Mouse (Mus musculus) neural tube, embryonic 14.5 days (tissue): ENCODE data around the gene Wfikkn1. TPM values are rescaled to one million over a fixed set of nuclear protein-coding genes. Genes with fewer than 3 reads are reported as not detected.
A peak's percentile ranks its signal among the peaks of the same experiment; 100 is the strongest.

Source experiments
- ATAC-seq: fragments of 200-750 bp; cut with Nextera tagmentation; 2 replicates; pipeline ENCODE4 v1.8.0; 2017; ENCODE audit warnings: low read depth, mild to moderate bottlenecking, moderate TSS enrichment, moderate library complexity
- H3K27ac ChIP-seq: fragments of 300-500 bp; sonication (generic); 2 replicates; pipeline ENCODE4 v1.5.1; 2014; ENCODE audit warnings: low read depth, mild to moderate bottlenecking, control low read depth, low read length, moderate library complexity, mixed read lengths
- H3K27me3 ChIP-seq: fragments of 300-500 bp; sonication (generic); 2 replicates; pipeline ENCODE4 v1.6.1; 2014; ENCODE audit warnings: low read length; ENCODE audit not compliant: control insufficient read depth, insufficient read depth
- H3K36me3 ChIP-seq: fragments of 300-500 bp; sonication (generic); 2 replicates; pipeline ENCODE4 v1.6.1; 2014; ENCODE audit warnings: low read length, mixed read lengths; ENCODE audit not compliant: control insufficient read depth, insufficient read depth
- H3K4me1 ChIP-seq: fragments of 300-500 bp; sonication (generic); 2 replicates; pipeline ENCODE4 v1.6.1; 2014; ENCODE audit warnings: low read length; ENCODE audit not compliant: control insufficient read depth, insufficient read depth
- H3K4me2 ChIP-seq: fragments of 300-500 bp; sonication (generic); 2 replicates; pipeline ENCODE4 v1.6.1; 2014; ENCODE audit warnings: mild to moderate bottlenecking, low read depth, low read length, control low read depth
- H3K4me3 ChIP-seq: fragments of 300-500 bp; sonication (generic); 2 replicates; pipeline ENCODE4 v1.5.1; 2014; ENCODE audit warnings: low read depth, low read length, control low read depth, mixed read lengths
- H3K9ac ChIP-seq: fragments of 300-500 bp; sonication (generic); replicated peaks from 2 replicates; pipeline ENCODE4 v1.6.1; 2014; ENCODE audit warnings: low read depth, mild to moderate bottlenecking, control low read depth, low read length, mixed read lengths
- H3K9me3 ChIP-seq: fragments of 300-500 bp; sonication (generic); 2 replicates; pipeline ENCODE4 v1.6.1; 2016; ENCODE audit warnings: low read length; ENCODE audit not compliant: control insufficient read depth
- WGBS: fragments of 180-500 bp; shearing (Covaris S2); extraction: QIAGEN DNeasy Blood & Tissue Kit; methylation state at CpG from one replicate; pipeline ENCODE4 v1.1.7; 2014; 5-methylcytosine and 5-hydroxymethylcytosine counted together
- polyA plus RNA-seq: library from polyadenylated mRNA; unstranded; fragments of >200 nt; fragmentation: Nextera tagmentation; extraction: Ambion mirVana; gene quantifications from 2 replicates; pipeline ENCODE4 v1.2.1, GENCODE M21; 2014

Gene Wfikkn1
- polyA plus RNA-seq, 1 experiment from 2014 or later, result 0.67 TPM

DNA sequence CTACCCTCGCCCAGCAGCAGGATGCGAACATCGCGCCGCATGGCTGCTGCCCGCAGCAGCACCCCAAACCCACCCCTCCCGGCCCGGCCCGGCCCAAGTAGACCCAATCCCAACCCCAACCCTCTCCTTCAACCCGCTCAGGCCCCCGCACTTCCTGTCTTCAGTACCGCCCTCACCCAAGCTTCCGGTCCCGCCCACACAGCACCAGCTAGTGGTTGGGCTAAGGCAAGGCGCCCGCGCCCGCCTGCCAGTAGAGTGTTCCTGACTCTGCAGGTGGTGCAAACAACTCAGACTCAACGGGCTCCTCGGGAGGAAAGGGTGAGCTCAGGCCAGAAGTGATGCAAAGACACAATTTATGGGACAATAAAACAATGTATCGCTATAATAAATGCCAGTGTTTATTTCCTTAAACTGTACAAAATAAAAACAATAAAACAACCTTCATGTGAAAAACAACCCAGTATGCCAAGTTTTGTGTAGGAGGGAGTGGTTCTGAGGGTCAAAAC lies 36.2 kb downstream of the Wfikkn1 start, which contains the start of gene Rhot2:
Gene Rhot2, minus strand, starts transcription at position 456 of the 506 bp plus-strand sequence.
- H3K4me1 ChIP-seq, result peaks cover 12% of the 10 kb centered on the region; the same call in 1 of the 2 replicates
- H3K27me3 ChIP-seq, result no peaks in the 10 kb centered on the region
- peak within 1 kb of the TSS; percentile 93 for H3K4me2 ChIP-seq
- H3K9me3 ChIP-seq, result no peaks in the 10 kb centered on the region
- peak within 1 kb of the TSS; percentile 64 for H3K27ac ChIP-seq
- under 1% methylated on average over 21 of the region's 21 CpGs for WGBS
- ATAC-seq, result peak; percentile 95
- peak within 1 kb of the TSS; percentile 81 for H3K4me3 ChIP-seq
- peaks cover 32% of the 10 kb centered on the region for H3K36me3 ChIP-seq
- H3K9ac ChIP-seq, result peak within 1 kb of the TSS; percentile 67

DNA sequence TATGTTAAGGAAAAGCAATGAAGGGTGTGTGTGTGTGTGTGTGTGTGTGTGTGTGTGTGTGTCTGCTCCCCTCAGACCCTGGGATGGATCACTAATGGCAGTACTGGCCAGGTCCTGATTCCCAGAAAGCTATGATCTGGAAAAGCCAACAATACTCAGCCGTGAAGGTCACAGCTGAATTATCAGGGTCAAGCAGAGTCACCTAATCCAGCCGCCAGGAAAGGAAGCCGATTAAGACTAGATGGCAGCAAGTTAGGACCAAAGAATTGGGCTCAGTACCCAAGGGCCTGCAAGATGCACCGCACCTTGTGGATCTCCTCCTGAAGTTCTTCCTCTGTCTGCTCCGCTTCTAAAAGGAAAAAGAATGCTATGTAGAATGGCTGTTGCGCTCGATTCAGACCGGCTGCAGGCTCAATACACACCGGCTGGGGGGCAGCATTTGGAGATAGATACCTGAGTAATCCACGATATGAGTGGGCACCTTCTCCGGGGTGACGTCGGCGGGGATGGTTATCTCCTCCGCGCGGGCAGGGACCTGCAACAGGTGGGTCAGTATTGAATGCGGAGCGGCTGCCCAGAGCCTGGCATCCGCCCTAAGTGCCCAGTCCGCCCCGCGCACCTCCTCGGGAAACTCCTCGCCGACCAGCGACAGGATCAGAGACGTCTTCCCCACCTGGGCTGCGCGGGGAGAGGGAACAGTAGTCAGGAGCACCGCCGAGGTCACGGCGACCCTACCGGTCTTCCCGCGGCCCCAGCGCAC lies 36.8 kb downstream of the Wfikkn1 start:
- Histone ChIP-seq H3K27ac (peak overlapping the region; percentile 64), H3K9me3 (no peaks in the 10 kb centered on the region), H3K36me3 (peaks cover 34% of the 10 kb centered on the region), H3K4me3 (peak overlapping the region; percentile 81), H3K4me1 (peaks cover 12% of the 10 kb centered on the region; the same call in 1 of the 2 replicates), H3K4me2 (peak overlapping the region; percentile 93), H3K9ac (peak overlapping the region; percentile 67), H3K27me3 (no peaks in the 10 kb centered on the region)
- WGBS, result 4% methylated on average over 38 of the region's 38 CpGs
- ATAC-seq, result peak; percentile 42

DNA sequence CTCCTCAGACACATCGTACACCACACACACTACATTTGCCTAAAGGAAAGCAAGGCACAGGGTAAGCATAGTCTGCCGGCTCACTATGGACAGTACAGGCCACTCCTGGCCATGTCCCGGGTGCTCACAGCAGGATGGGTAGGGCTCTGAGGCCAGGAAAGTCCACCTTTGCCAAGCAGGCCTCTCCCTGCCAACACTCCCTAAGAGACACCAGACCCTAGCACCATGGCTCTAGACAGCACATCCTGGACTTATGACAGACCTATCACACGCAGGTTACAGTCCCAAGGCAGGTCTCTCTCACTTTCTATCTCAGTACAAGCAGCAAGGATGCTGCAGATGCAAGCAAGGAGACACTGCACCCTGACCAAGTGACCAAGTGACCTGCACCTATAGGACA lies 37.5 kb downstream of the Wfikkn1 start:
- Histone ChIP-seq H3K36me3 (peaks cover 34% of the 10 kb centered on the region), H3K9me3 (no peaks in the 10 kb centered on the region), H3K27ac (no peak overlapping the region), H3K4me1 (peaks cover 12% of the 10 kb centered on the region; the same call in 1 of the 2 replicates), H3K4me3 (peak overlapping the region; percentile 81; the same call in 1 of the 2 replicates), H3K27me3 (no peaks in the 10 kb centered on the region), H3K9ac (no peak overlapping the region), H3K4me2 (peak overlapping the region; percentile 93; the same call in 1 of the 2 replicates)
- no peak for ATAC-seq
- WGBS, result 95% methylated on average over 4 of the region's 4 CpGs

DNA sequence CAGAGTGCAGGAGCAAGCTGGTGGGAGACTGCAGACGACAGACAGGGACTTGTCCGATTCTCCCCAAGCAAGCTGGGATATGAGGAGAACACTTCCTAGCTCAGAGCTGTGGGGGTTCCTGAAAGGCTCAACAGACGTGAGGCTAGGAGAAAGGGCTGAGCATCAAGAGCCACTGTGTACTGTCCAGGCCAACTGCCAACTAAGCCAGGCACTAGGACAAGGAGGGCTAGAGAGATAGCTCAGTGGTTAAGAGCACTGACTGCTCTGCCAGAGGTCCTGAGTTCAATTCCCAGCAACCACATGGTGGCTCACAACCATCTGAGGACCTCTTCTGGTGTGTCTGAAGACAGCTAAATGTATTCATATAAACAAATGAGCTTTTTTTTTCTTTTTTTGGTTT lies 38.1 kb downstream of the Wfikkn1 start:
- Histone ChIP-seq H3K4me2 (no peak overlapping the region), H3K36me3 (peaks cover 32% of the 10 kb centered on the region), H3K9me3 (no peaks in the 10 kb centered on the region), H3K4me3 (no peak overlapping the region), H3K27ac (no peak overlapping the region), H3K4me1 (peaks cover 14% of the 10 kb centered on the region; the same call in 1 of the 2 replicates), H3K27me3 (no peaks in the 10 kb centered on the region), H3K9ac (no peak overlapping the region)
- ATAC-seq, result no peak
- WGBS, result 90% methylated on average over 3 of the region's 3 CpGs

DNA sequence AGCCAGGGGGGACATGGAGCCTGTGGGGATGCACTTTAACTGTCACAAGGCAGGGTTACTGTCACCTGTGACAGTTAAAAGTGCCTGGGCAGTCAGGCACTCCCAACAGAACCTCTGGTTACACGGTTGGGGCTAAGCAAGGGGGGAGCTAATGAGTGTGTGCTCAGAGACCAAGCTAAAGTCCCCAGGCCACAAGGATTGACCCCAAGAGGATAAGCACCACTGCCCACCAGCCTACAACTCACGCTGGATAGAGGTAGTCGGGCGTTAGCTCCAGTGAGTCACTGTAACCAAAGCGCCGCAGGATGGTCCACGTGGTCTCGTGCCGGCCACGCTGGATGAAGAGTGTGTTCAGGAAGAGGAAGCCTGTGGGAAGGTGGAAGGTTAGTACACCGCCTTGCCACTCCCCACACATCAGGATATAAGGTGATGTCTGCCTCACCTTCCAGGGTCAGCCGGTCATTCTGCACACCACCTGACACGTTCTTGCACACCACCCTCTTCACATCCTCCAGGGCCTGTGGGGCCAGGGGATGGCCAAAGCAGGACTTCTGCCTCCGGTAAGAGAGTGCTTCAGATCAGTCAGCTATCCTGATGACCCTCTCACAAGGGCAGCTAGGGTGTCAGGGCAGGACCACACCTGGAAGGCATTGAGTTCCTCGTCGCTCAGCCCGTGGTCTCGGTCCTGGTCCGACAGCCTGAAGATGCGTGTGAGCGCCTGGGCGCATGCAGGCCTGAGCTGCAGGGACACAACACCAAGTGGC lies 39.4 kb downstream of the Wfikkn1 start, which contains the start of gene Gm20683:
Gene Gm20683, minus strand, starts transcription at position 647 of the 764 bp plus-strand sequence.
- Histone ChIP-seq H3K36me3 (peaks cover 28% of the 10 kb centered on the region), H3K9me3 (no peaks in the 10 kb centered on the region), H3K9ac (no peak within 1 kb of the TSS), H3K4me2 (no peak within 1 kb of the TSS), H3K27ac (no peak within 1 kb of the TSS), H3K27me3 (no peaks in the 10 kb centered on the region), H3K4me3 (no peak within 1 kb of the TSS), H3K4me1 (peaks cover 24% of the 10 kb centered on the region)
- 95% methylated on average over 22 of the region's 22 CpGs for WGBS
- ATAC-seq, result no peak

DNA sequence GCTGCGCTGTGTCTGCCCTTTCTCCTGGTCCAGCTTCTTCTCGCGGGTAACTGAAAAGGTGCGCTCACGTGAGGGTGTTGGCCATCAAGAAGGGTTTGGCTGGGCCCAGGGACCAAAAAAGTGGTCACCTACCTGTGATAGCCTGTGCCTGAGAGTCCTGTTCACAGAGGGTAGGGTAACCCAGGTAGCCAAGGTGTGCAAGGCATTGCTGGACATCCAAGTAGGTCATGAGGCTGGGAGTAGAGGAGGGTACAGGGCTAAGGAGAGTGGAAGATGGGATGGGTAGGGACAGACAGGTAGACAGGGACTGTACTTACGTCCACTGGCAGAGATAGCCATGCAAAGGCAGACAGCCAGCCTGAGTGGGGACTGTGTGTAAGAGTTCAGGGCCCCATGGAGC lies 40.1 kb downstream of the Wfikkn1 start:
- H3K4me1 ChIP-seq, result peaks cover 32% of the 10 kb centered on the region
- no peak for ATAC-seq
- WGBS, result 93% methylated on average over 6 of the region's 6 CpGs
- no peak overlapping the region for H3K27ac ChIP-seq
- H3K9ac ChIP-seq, result no peak overlapping the region
- no peaks in the 10 kb centered on the region for H3K9me3 ChIP-seq
- no peak overlapping the region for H3K4me3 ChIP-seq
- no peaks in the 10 kb centered on the region for H3K27me3 ChIP-seq
- H3K4me2 ChIP-seq, result no peak overlapping the region
- peaks cover 28% of the 10 kb centered on the region for H3K36me3 ChIP-seq

DNA sequence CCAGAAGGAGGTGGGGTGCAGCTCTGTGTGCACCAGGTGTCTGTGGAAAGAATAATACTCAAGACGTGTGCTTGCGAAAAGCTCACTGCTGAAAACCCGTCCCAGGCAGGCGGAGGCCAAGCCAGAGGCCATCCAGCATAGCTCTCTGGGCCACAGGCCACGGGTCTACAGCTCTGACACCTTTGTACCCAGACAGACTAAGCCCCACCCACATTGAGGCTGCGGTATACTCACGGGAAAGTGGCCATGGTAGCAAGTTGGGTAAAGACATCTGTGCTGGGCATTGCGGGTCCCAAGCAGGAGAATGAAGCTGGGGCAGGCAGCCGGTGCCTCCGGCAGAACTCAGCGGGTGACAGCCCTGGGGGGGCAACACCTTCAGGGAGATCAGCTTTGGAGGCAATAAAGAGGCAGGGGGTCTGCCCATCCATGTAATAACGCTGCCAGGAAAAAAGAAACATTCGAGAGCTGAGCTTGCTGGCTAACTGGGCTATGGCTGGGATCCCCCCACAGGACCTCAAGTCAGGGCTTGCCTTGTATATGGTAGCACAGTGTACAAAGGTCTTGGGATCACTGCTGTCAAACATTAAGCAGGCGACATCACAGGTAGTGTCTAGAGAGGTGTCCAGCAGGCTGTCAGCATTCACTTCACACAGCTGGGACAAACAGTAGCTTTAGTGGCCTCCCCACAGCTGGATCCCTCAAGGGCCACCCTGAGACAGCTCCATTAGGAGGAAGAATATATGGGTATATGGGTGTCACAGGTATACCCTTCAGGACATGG lies 41.0 kb downstream of the Wfikkn1 start:
- Histone ChIP-seq H3K36me3 (peaks cover 28% of the 10 kb centered on the region), H3K27ac (no peak overlapping the region), H3K4me2 (no peak overlapping the region), H3K9me3 (no peaks in the 10 kb centered on the region), H3K9ac (no peak overlapping the region), H3K4me3 (no peak overlapping the region), H3K4me1 (peaks cover 38% of the 10 kb centered on the region), H3K27me3 (no peaks in the 10 kb centered on the region)
- no peak for ATAC-seq
- WGBS, result 85% methylated on average over 14 of the region's 14 CpGs

DNA sequence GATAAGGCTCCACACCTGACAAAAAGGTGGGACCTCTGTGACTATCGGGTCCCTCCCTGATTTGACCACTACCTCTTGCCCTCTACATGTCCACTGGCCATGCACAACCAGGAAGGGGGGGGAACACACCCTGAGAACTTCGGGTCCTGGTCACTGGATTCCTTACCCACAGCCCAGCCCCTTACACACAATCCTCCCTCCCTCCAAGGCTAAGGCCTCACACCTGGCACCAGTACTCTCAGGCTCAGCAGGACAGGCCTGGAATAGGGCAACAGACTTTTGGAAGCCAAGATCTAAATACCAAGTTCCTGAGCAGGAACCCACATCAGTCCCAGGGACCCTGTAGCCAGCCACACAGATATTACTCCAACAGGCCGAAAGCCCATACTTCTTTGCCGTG lies 41.8 kb downstream of the Wfikkn1 start:
- H3K4me3 ChIP-seq, result no peak overlapping the region
- H3K36me3 ChIP-seq, result peaks cover 28% of the 10 kb centered on the region
- H3K9ac ChIP-seq, result no peak overlapping the region
- no peaks in the 10 kb centered on the region for H3K9me3 ChIP-seq
- H3K4me1 ChIP-seq, result peaks cover 44% of the 10 kb centered on the region
- H3K27me3 ChIP-seq, result no peaks in the 10 kb centered on the region
- no peak for ATAC-seq
- 91% methylated on average over 4 of the region's 4 CpGs for WGBS
- H3K4me2 ChIP-seq, result no peak overlapping the region
- H3K27ac ChIP-seq, result no peak overlapping the region
